Mouse (Mus musculus): ENCODE results near the gene Tax1bp3. TPM values are rescaled to one million over a fixed set of nuclear protein-coding genes. Genes with fewer than 3 reads are reported as not detected.

Gene Tax1bp3
- polyA plus RNA-seq, 1 experiment from 2014 or later, result 163 TPM

GRCm38 (mm10) chr11:73155071-73155470, 21.8 kb upstream of the Tax1bp3 start:
- Histone ChIP-seq H3K9me3 (no peaks in the 10 kb centered on the region), H3K36me3 (replicated peaks) (no peaks in the 10 kb centered on the region), H3K27me3 (peaks cover 19% of the 10 kb centered on the region), H3K9ac (no peak overlapping the region), H3K4me2 (no peak overlapping the region), H3K4me3 (replicated peaks) (no peak overlapping the region), H3K27ac (no peak overlapping the region), H3K4me1 (peaks cover 2% of the 10 kb centered on the region)
- no peak for ATAC-seq (ENCODE audit: low FRiP score)
- WGBS, result 84% methylated on average over 6 of the region's 6 CpGs

GRCm38 (mm10) chr11:73159957-73160810, 16.7 kb upstream of the Tax1bp3 start, which contains the start of gene P2rx5:
Gene P2rx5, plus strand, starts transcription at chr11:73160421.
- Histone ChIP-seq H3K4me2 (peak within 1 kb of the TSS; percentile 73), H3K9ac (peak within 1 kb of the TSS; percentile 40), H3K4me3 (replicated peaks) (peak within 1 kb of the TSS; percentile 42), H3K4me1 (peaks cover 8% of the 10 kb centered on the region), H3K36me3 (replicated peaks) (no peaks in the 10 kb centered on the region), H3K9me3 (no peaks in the 10 kb centered on the region), H3K27ac (no peak within 1 kb of the TSS), H3K27me3 (peaks cover 36% of the 10 kb centered on the region)
- WGBS, result 3% methylated on average over 49 of the region's 49 CpGs
- no peak for ATAC-seq (ENCODE audit: low FRiP score)

GRCm38 (mm10) chr11:73160811-73161200, 16.1 kb upstream of the Tax1bp3 start:
- H3K9me3 ChIP-seq, result no peaks in the 10 kb centered on the region
- no peak overlapping the region for H3K9ac ChIP-seq
- H3K36me3 ChIP-seq (replicated peaks), result no peaks in the 10 kb centered on the region
- H3K4me3 ChIP-seq (replicated peaks), result peak overlapping the region; percentile 42; the same call in 1 of the 2 replicates
- H3K27me3 ChIP-seq, result peaks cover 36% of the 10 kb centered on the region
- 18% methylated on average over 6 of the region's 6 CpGs for WGBS
- no peak for ATAC-seq (ENCODE audit: low FRiP score)
- H3K27ac ChIP-seq, result no peak overlapping the region
- H3K4me1 ChIP-seq, result peaks cover 8% of the 10 kb centered on the region
- peak overlapping the region; percentile 73 for H3K4me2 ChIP-seq

- Histone ChIP-seq H3K27me3 (peaks cover 36% of the 10 kb centered on the region), H3K4me3 (replicated peaks) (no peak overlapping the region), H3K27ac (no peak overlapping the region), H3K36me3 (replicated peaks) (no peaks in the 10 kb centered on the region), H3K9ac (no peak overlapping the region), H3K4me1 (peaks cover 8% of the 10 kb centered on the region), H3K9me3 (no peaks in the 10 kb centered on the region), H3K4me2 (no peak overlapping the region)
- ATAC-seq (ENCODE audit: low FRiP score), result no peak
- WGBS, result 91% methylated on average over 4 of the region's 4 CpGs
Measured at GRCm38 (mm10) chr11:73161616-73162015, 15.3 kb upstream of the Tax1bp3 start.

GRCm38 (mm10) chr11:73162284-73162683, 14.6 kb upstream of the Tax1bp3 start:
- no peaks in the 10 kb centered on the region for H3K36me3 ChIP-seq (replicated peaks)
- no peak overlapping the region for H3K4me3 ChIP-seq (replicated peaks)
- peaks cover 8% of the 10 kb centered on the region for H3K4me1 ChIP-seq
- no peak overlapping the region for H3K27ac ChIP-seq
- WGBS, result 89% methylated on average over 5 of the region's 5 CpGs
- no peak for ATAC-seq (ENCODE audit: low FRiP score)
- no peaks in the 10 kb centered on the region for H3K9me3 ChIP-seq
- H3K27me3 ChIP-seq, result peaks cover 36% of the 10 kb centered on the region
- no peak overlapping the region for H3K9ac ChIP-seq
- no peak overlapping the region for H3K4me2 ChIP-seq

- no peak overlapping the region for H3K27ac ChIP-seq
- no peak overlapping the region for H3K4me3 ChIP-seq (replicated peaks)
- H3K4me1 ChIP-seq, result no peaks in the 10 kb centered on the region
- H3K27me3 ChIP-seq, result no peaks in the 10 kb centered on the region
- 86% methylated on average over 8 of the region's 8 CpGs for WGBS
- H3K9me3 ChIP-seq, result no peaks in the 10 kb centered on the region
- H3K36me3 ChIP-seq (replicated peaks), result 0 out of 2 replicates have a peak, but pooled peaks cover 4% of the 10 kb centered on the region
- H3K4me2 ChIP-seq, result no peak overlapping the region
- no peak overlapping the region for H3K9ac ChIP-seq
- no peak for ATAC-seq (ENCODE audit: low FRiP score)
Measured at GRCm38 (mm10) chr11:73168071-73168470, 8.8 kb upstream of the Tax1bp3 start.

- Histone ChIP-seq H3K4me2 (no peak overlapping the region), H3K27me3 (no peaks in the 10 kb centered on the region), H3K9me3 (no peaks in the 10 kb centered on the region), H3K4me3 (replicated peaks) (no peak overlapping the region), H3K9ac (no peak overlapping the region), H3K27ac (no peak overlapping the region), H3K36me3 (replicated peaks) (0 out of 2 replicates have a peak, but pooled peaks cover 4% of the 10 kb centered on the region), H3K4me1 (no peaks in the 10 kb centered on the region)
- 85% methylated on average over 6 of the region's 6 CpGs for WGBS
- ATAC-seq (ENCODE audit: low FRiP score), result no peak
Measured at GRCm38 (mm10) chr11:73168576-73168975, 8.3 kb upstream of the Tax1bp3 start.

- no peaks in the 10 kb centered on the region for H3K27me3 ChIP-seq
- H3K9ac ChIP-seq, result no peak overlapping the region
- H3K36me3 ChIP-seq (replicated peaks), result peaks cover 9% of the 10 kb centered on the region
- no peak overlapping the region for H3K4me2 ChIP-seq
- no peak overlapping the region for H3K27ac ChIP-seq
- no peaks in the 10 kb centered on the region for H3K9me3 ChIP-seq
- no peak for ATAC-seq (ENCODE audit: low FRiP score)
- no peak overlapping the region for H3K4me3 ChIP-seq (replicated peaks)
- H3K4me1 ChIP-seq, result no peaks in the 10 kb centered on the region
- WGBS, result 39% methylated on average over 4 of the region's 4 CpGs
Measured at GRCm38 (mm10) chr11:73169231-73169630, 7.7 kb upstream of the Tax1bp3 start.

GRCm38 (mm10) chr11:73172186-73172585, 4.7 kb upstream of the Tax1bp3 start:
- no peak for ATAC-seq (ENCODE audit: low FRiP score)
- H3K4me1 ChIP-seq, result peaks cover 16% of the 10 kb centered on the region
- H3K4me2 ChIP-seq, result no peak overlapping the region
- WGBS, result 69% methylated on average over 5 of the region's 5 CpGs
- H3K27me3 ChIP-seq, result no peaks in the 10 kb centered on the region
- H3K27ac ChIP-seq, result no peak overlapping the region
- no peak overlapping the region for H3K9ac ChIP-seq
- peaks cover 15% of the 10 kb centered on the region for H3K36me3 ChIP-seq (replicated peaks)
- no peaks in the 10 kb centered on the region for H3K9me3 ChIP-seq
- H3K4me3 ChIP-seq (replicated peaks), result no peak overlapping the region

- Histone ChIP-seq H3K36me3 (replicated peaks) (peaks cover 18% of the 10 kb centered on the region), H3K9ac (peak overlapping the region; percentile 92), H3K4me2 (peak overlapping the region; percentile 73), H3K27me3 (no peaks in the 10 kb centered on the region), H3K4me3 (replicated peaks) (peak overlapping the region; percentile 97), H3K4me1 (peaks cover 30% of the 10 kb centered on the region), H3K27ac (no peak overlapping the region), H3K9me3 (no peaks in the 10 kb centered on the region)
- WGBS, result 55% methylated on average over 8 of the region's 8 CpGs
- no peak for ATAC-seq (ENCODE audit: low FRiP score)
Measured at GRCm38 (mm10) chr11:73175612-73176011, 1.3 kb upstream of the Tax1bp3 start.

GRCm38 (mm10) chr11:73176186-73176585, 697 bp upstream of the Tax1bp3 start:
- H3K4me3 ChIP-seq (replicated peaks), result peak overlapping the region; percentile 97
- H3K36me3 ChIP-seq (replicated peaks), result peaks cover 16% of the 10 kb centered on the region
- H3K27ac ChIP-seq, result peak overlapping the region; percentile 76
- H3K9me3 ChIP-seq, result no peaks in the 10 kb centered on the region
- H3K4me1 ChIP-seq, result peaks cover 30% of the 10 kb centered on the region
- WGBS, result 2% methylated on average over 15 of the region's 15 CpGs
- peak overlapping the region; percentile 73 for H3K4me2 ChIP-seq
- H3K27me3 ChIP-seq, result no peaks in the 10 kb centered on the region
- no peak for ATAC-seq (ENCODE audit: low FRiP score)
- peak overlapping the region; percentile 92 for H3K9ac ChIP-seq

- under 1% methylated on average over 28 of the region's 28 CpGs for WGBS
- peak; percentile 60 for ATAC-seq (ENCODE audit: low FRiP score)
- Histone ChIP-seq H3K27me3 (no peaks in the 10 kb centered on the region), H3K4me1 (peaks cover 30% of the 10 kb centered on the region), H3K27ac (peak overlapping the region; percentile 84), H3K9me3 (no peaks in the 10 kb centered on the region), H3K9ac (peak overlapping the region; percentile 75), H3K36me3 (replicated peaks) (peaks cover 22% of the 10 kb centered on the region), H3K4me2 (peak overlapping the region; percentile 73), H3K4me3 (replicated peaks) (peak overlapping the region; percentile 97)
Measured at GRCm38 (mm10) chr11:73177509-73177875, 609 bp downstream of the Tax1bp3 start.

- Histone ChIP-seq H3K9ac (peak overlapping the region; percentile 75), H3K9me3 (no peaks in the 10 kb centered on the region), H3K36me3 (replicated peaks) (peaks cover 22% of the 10 kb centered on the region), H3K4me3 (replicated peaks) (peak overlapping the region; percentile 97), H3K4me2 (peak overlapping the region; percentile 73), H3K27me3 (no peaks in the 10 kb centered on the region), H3K27ac (peak overlapping the region; percentile 84), H3K4me1 (peaks cover 30% of the 10 kb centered on the region)
- ATAC-seq (ENCODE audit: low FRiP score), result no peak
- WGBS, result 3% methylated on average over 2 of the region's 2 CpGs
Measured at GRCm38 (mm10) chr11:73177895-73178294, 1.0 kb downstream of the Tax1bp3 start.
